Mouse (Mus musculus) gastrocnemius, adult 18-20 months (tissue): ENCODE data around the gene Mei4. TPM values are rescaled to one million over a fixed set of nuclear protein-coding genes. Genes with fewer than 3 reads are reported as not detected.

Experiments
- DNase-seq: peaks from one replicate; pipeline ENCODE4 v3.0.0; 2021; ENCODE audit warnings: low spot score
- long read RNA-seq, 2 experiments: library from polyadenylated mRNA; stranded (forward); transcript quantifications; one replicate each; pipeline ENCODE4 v2.0.0; 2021
- total RNA-seq, 2 experiments: library from RNA; stranded (reverse); gene quantifications; 2 replicates each; pipeline ENCODE4 v1.2.3; 2021

Gene Mei4
- total RNA-seq: not detected
- long read RNA-seq, experiment 1: 0 reads
- long read RNA-seq, experiment 2: 0 reads

DNA sequence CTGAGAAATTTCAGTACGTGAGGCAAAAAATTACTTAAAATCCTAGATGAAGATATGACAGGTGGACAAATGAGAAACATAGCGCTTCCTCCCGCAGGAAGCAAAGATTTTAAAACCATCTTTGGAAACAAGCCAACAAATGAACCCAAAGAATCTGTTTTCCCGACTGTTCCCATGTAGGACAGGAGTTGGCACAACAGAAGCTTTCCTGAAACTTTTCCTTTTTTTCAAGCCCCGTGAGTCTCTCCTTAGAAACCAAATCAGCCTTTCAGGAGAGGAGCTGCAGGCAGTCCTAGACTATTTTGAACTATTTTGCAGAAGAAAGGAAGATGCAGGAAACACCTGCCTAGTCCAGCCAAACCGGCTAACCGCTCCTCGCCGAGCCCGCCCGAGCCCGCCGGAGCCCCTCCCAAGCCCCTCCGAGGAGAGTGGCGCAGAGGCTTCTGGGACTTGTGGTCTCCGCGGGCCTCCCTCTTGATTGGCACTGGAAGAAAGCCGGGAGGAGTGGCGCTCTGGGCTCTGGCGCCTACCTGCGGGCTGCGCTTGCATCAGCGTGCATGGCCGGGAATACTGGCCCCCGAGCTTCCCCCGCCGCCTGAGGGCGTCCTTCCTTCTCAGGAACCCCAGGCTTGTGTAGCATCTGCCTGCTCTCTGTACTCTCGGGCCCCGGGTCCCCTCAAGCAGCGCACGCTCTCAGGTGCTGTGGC is at the start of gene Mei4:
Mei4 (plus strand) TSS at position 490 of the 707 bp plus-strand sequence.
- peak; percentile 3 for DNase-seq

- no peak for DNase-seq
Measured at GRCm38 (mm10) chr9:81819715-81820373, 43.6 kb upstream of the Mei4 start.

DNA sequence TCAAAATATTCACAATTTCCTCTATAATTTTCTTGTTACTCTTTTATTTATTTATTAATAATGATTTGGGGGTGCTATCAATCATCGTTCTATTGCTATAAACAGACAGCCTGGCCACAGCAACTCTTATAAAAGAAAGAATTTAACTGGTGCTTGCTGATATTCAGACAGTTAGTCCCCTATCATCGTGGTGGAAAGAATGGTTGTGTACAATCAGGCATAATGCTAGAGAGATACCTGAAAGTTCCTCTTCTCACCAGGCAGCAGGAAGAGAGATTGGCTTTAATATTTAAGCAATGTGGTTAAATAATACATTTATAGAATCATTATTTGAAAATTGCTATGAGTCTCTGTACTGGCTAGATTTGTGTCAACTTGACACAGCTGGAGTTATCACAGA is 35.9 kb upstream of the Mei4 start:
- no peak for DNase-seq

GRCm38 (mm10) chr9:81834056-81834455 is 29.4 kb upstream of the Mei4 start:
- DNase-seq: no peak

DNA sequence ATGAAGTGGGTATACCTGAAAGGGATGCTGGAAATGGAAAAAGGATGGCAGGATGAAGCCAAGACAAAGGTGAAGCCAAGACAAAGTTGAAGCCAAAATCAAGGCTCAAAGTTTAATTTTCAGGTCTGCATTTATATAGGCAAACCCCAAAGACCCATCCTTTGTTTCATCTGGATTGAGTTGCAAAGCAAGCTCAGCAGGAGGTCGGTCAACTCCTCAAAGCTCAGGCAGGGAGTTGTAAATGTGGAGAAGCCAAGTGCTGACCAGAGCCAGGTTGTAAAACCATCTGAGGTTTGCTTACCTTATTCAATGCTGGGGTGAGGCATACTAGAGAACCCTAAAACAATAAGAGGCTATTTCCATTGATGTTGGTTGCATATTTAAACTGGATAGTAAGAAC is 4.6 kb upstream of the Mei4 start:
- DNase-seq: no peak

GRCm38 (mm10) chr9:81863888-81864234 is 391 bp downstream of the Mei4 start:
- DNase-seq: no peak

GRCm38 (mm10) chr9:81866032-81866431 is 2.6 kb downstream of the Mei4 start:
- no peak for DNase-seq

- no peak for DNase-seq
Measured at GRCm38 (mm10) chr9:81921456-81921855, 58.0 kb downstream of the Mei4 start.

- no peak for DNase-seq
Measured at GRCm38 (mm10) chr9:81924744-81925143, 61.3 kb downstream of the Mei4 start.

DNA sequence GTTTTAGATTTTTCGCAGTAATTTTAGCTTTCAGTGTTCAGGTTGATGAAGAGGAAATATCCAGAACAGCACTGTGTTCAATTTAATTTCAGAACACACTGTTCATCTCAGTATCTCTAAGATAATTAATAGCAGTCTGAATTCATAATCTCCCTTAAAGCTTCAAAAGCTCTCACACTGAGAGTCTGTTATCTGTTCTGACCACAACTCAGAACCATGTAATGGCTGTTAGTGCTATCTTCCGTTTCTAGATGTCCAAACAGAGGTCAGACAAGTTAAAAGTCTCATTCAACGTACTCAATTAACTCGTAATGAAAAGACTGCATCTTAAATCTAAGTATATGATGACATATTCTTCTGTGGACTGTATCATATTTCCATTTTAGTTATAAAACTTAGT is 77.1 kb downstream of the Mei4 start:
- DNase-seq: no peak

- no peak for DNase-seq
Measured at GRCm38 (mm10) chr9:81945624-81946023, 82.2 kb downstream of the Mei4 start.

- DNase-seq: no peak
Measured at GRCm38 (mm10) chr9:81956858-81957257, 93.4 kb downstream of the Mei4 start.

DNA sequence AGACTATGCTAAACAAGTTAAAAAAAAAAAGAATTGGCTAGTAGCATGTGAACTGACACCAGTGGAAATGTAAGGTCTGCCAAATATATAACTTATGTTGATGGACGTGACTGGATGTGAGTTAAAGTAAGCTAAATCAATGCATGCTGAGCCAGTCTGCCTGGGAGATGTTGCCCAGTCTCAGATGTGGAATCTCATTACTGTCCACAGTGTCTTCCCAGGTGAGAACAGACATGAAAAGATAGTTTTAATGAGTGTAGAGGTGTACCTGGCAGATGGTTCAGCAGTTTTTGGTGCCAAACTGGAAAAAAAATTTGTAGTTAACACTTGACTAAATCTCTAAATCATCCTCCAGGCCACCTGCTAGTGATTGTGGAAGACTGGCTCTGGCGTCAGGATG is 94.4 kb downstream of the Mei4 start:
- no peak for DNase-seq

DNA sequence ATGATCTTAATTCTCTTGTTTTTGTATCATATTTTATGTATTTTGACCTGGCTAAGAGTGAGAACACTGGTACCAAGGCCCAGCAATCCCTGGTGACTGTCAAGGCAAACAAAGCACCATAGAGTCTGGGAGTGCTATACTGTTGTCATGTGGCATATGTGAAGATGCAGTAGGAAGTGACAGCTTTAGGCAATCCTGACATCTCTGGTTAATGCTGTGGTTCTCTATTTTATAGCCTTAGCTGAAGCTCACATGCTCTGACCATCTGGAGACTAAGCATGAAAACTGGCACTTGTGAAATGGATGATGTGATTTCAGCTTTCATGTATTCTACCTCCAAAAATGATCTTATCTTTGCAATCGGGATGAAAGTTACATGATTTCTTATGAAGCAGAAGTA is 103.3 kb downstream of the Mei4 start:
- DNase-seq: no peak

GRCm38 (mm10) chr9:81968935-81969334 is 105.5 kb downstream of the Mei4 start:
- DNase-seq: no peak

- no peak for DNase-seq
Measured at GRCm38 (mm10) chr9:81982461-81982860, 119.0 kb downstream of the Mei4 start.

DNA sequence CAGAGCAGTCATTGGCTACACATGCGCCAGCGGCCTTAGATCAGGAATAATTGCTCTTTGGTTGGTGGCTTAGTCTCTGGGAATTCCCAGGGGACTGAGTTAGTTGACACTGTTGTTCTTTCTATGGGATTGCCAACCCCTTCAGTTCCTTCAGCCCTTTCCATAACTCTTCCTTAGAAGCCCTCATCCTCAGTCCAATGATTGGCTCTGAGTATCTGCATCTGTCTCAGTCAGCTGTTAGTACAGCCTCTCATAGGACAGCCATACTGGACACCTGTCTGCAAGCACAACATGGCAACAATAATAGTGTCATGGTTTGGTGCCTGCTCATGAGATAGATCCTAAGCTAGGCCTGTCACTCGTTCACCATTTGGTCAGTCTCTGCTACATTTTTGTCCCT is 149.5 kb downstream of the Mei4 start:
- DNase-seq: no peak

GRCm38 (mm10) chr9:82042515-82043056 is 179.1 kb downstream of the Mei4 start:
- no peak for DNase-seq

DNA sequence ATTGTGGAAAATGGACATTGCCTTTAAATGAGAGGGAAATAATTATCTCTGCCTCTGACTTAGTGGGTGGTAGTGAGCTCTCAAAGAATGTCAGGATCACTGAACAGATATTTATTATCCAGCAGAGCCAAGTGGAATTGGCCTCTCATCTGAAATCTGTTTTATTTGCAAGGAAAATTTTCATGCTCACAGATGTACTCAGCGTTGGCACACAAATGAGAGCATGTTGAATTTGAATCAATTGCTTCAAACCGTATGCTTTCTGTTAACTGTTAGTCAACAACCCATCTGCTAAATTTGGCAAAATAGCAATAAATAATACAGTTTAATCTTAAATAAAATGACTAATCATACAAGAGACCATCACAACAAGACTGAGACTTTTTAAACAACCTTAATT is 181.0 kb downstream of the Mei4 start:
- no peak for DNase-seq

DNA sequence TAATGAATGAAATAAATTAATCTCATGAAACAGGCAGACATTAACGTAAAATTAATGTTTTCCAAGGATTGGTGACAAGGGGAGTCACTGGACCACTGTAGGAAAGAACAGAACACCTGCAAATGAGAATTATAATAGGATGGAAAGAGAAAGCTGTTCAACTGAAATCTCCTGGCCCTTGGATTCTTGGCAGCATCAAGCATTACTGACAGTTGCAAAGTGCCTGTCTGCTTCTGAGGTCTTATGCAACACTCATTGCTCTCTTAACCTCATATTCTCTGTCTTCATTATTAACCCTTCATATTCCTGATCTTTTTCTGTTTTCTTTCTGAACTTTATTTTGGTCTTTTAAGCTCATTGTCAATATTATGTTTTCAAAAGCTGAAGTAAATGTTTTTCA is 210.4 kb downstream of the Mei4 start:
- DNase-seq: no peak

DNA sequence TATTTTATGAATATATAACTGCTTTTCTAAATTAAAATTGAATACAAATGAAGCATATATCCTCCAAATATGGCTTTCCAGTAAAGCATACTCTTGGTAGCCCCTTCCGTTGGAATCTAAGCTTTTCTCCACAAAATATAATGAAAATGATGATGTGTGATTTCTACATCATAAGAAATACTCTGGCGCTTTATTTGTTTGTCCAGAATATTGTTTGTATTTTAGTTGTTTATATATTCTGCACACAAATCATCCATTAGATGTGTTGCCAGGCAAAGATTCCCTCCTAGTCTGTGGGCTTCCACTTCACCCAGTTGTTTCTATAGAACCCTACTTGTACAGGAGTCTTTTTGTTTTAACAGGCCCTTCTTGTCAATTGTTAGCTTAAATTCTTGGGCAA is 211.8 kb downstream of the Mei4 start:
- no peak for DNase-seq

DNA sequence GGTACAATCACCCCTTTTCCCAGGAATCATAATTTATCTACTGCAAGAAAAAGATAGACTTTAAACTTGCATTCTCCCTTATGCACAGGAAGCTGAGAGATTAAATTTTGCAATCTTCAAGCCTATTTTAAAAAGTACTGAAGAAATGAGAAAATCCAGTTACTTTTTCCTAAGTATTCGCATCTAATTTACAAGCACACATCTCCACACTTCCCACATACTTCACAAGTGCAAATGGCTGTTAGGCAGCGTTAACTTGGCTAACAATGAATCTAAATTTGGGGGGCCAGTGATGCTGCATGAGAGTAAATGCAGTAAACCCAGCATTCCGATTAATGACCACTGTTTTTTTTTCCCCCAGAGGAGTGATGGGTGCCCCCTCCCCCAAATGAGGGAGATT is 232.9 kb downstream of the Mei4 start:
- DNase-seq: no peak

DNA sequence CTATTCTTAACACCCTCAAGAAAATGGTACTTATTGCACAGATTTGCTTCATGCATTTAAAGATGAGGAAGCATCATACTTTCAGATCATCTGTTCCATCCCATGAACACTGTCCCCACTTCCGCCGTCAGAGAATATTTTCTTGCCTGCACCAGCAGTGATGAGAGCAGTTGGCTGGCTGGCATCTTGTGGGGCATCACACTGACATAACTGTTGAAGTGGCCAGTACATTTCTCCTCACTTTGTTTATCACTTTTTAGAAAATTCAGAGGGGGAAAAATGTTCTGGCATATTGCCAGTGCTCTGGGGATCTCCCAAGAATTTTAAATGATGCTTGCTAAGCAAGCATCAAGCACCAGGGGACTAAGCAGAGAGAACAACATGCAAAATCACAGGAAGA is 251.4 kb downstream of the Mei4 start:
- DNase-seq: no peak
